Mouse (Mus musculus) retina, postnatal 1 day (tissue): ENCODE data around the gene 1700020A23Rik.

Experiments used
- DNase-seq: peaks from one replicate; pipeline ENCODE4 v3.0.0-alpha.2; 2012

1700020A23Rik gene

GRCm38 (mm10) chr2:130412775-130413174 lies 7.7 kb downstream of the 1700020A23Rik start:
- no peak for DNase-seq

GRCm38 (mm10) chr2:130414094-130414856 lies 9.2 kb downstream of the 1700020A23Rik start:
- peak; percentile 13 for DNase-seq

DNA sequence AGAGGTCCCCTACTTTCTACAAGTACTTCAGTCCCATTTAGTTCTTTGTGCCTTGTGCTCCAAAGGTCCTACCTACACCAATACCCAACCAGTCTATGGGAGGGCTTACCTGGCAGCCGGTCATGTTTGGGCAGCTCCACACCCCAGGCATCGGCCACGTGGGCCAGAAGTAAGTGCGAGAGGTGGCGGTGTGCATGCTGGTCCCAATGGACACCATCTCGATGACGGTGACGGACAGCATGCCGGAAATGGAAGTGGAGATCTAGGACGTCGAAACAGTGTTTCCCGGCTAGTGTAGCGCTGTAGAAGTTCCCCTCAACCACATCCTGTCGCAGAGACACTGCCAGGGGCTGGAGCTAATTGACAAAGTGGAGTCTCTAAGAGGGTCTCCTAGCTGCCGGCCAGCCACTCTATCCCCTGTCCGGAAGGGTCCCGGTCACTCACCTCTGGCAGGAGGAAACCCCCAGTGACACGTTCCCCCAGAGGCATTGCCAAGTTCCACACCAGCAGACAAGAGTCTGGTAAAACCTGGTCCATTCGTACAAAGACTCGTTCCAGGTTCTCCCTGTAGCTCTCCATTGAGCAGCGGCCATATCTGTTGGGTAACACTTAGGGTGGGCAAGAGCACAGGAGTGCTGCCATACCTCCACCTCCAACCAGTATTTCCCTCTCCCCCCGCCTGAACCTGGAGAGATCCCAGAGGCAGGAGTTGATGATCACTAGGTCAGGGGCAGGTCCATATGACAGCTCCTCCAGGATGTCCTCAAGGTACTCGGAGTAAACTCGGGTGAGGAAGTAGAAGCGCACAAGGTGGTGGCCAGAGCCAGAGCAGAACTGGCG lies 16.9 kb downstream of the 1700020A23Rik start:
- no peak for DNase-seq

DNA sequence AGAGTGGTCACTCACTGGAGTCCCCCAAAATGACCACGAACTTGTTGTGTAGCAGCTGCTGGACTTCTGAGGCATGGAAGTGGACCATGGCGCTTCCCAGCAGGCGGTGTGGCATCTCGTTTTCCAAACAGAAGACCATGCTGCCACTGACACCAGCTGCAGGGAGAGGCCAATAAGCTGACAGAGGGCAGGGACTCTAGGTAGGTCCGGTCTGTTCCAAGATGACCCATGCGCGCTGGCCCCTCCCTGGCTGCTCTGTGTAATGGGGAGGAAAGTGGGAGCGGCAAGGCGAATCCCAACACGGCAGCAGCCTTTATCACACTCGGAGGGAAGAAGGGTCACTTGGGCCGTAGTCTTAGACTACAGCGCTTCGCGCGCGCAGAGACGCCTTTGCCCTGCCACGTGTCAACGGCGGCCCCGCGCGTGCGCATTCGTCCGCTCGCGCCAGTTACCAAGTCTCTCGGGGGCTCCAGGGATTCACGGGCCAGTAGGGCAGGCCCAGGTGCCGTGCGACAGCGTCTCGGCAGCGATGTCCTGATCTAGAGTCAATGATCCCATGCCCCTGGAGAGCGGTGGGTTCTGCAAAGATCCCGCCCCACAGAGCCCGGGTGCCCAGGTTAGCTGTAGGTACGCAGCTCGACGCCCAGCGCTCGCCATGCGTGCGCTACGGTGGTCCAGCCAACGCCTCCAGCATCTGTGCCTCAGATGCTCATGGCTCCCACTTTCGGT lies 18.5 kb downstream of the 1700020A23Rik start:
- DNase-seq: peak; percentile 89

DNA sequence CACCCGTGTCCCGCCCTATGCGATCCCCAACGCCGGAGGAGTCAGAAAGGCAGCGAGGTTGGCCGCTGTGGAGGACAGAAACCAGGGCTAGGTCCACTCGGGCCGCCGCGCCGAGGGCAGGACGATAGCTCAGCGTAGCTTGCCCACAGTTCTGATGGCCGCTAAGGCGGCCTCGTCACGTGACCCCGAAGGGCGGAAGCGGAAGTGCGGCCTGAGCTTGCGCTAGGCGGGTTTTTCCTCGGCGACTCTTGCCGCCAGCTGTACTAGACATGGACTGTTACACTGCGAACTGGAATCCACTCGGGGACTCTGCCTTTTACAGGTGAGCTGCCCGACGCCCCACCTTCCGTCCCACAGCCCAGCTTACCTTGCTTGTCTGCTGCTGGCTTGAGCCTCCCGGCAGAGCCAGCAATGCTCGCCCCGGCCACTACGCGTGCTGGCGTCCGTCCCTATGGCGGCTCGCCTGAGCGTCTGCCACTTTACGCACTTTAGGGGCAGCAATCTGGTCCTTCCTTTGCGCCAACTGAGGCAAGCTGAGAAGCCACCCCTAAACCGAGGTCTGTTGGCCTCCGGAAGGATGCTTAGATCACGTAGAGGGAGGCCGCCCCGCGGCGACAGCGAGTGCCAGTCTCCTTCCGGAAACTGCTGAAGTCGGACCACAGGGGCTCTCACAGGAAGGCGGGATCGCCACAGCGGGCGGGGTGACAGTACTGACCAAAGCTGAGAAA lies 19.2 kb downstream of the 1700020A23Rik start, which contains the start of the genes Vps16 and Pced1a:
Gene Vps16, plus strand, starts transcription at position 214 of the 728 bp plus-strand sequence.
Gene Pced1a, minus strand, starts transcription at position 576 of the 728 bp plus-strand sequence.
- peak; percentile 95 for DNase-seq

- DNase-seq: peak; percentile 26
Observed at GRCm38 (mm10) chr2:130425112-130425511, 20.1 kb downstream of the 1700020A23Rik start.

GRCm38 (mm10) chr2:130429851-130430250 lies 24.8 kb downstream of the 1700020A23Rik start:
- no peak for DNase-seq

GRCm38 (mm10) chr2:130430484-130430883 lies 25.4 kb downstream of the 1700020A23Rik start:
- no peak for DNase-seq

GRCm38 (mm10) chr2:130432157-130432556 lies 27.1 kb downstream of the 1700020A23Rik start:
- no peak for DNase-seq

DNA sequence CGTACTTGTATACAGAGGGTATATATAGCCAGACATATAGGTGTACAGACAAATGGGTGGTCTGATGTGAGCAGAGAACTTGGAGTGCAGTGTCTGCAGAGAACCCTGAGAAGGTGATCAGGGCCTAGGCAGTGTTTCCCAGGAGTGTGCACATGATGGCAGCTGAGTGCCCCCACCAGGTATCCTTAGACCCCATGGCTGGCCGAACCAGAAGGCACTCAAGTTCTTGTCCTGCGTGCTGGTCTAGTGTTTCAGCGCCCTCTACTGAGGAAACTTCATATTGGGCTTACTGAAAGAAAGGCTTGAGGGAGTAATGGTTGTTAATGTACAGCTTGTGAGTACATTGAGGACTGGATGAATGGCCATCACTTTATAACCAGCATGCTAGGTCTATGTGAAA lies 28.1 kb downstream of the 1700020A23Rik start:
- DNase-seq: peak; percentile 81

GRCm38 (mm10) chr2:130436769-130437168 lies 31.7 kb downstream of the 1700020A23Rik start:
- no peak for DNase-seq

DNA sequence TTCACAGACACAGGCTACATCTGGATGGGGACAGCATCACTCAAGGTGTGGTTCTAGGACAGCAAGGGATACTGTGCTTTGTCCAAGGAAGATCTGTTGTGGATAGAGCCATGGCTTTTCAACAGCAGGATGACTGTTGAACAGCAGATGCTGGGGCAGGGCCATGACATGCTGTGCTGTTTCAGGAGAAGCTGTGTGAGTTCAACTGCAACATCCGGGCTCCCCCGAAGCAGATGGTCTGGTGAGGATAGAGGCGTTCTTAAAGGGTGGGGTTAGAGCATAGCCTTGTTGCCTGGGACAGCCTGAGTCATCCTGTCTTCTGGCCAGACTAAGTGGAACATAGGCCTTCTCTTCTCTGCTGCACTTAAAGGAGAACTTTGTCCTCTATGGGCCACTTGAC lies 33.8 kb downstream of the 1700020A23Rik start:
- no peak for DNase-seq

GRCm38 (mm10) chr2:130439840-130440480 lies 34.9 kb downstream of the 1700020A23Rik start:
- DNase-seq: no peak

DNA sequence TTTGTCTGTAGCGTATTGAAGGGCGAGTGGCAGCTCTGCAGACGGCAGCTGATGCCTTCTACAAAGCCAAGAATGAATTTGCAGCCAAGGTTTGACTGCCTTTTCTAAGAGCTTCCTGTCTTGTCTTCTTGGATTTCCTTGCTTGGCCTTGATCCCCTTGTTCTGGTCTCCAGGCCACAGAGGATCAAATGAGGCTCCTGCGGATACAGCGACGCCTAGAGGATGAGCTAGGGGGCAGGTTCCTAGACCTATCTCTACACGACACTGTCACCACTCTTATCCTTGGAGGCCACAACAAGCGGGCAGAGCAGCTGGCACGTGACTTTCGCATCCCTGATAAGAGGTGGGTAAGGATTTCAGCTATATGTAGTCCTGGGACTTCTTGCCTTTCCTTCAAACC lies 37.1 kb downstream of the 1700020A23Rik start:
- no peak for DNase-seq

DNA sequence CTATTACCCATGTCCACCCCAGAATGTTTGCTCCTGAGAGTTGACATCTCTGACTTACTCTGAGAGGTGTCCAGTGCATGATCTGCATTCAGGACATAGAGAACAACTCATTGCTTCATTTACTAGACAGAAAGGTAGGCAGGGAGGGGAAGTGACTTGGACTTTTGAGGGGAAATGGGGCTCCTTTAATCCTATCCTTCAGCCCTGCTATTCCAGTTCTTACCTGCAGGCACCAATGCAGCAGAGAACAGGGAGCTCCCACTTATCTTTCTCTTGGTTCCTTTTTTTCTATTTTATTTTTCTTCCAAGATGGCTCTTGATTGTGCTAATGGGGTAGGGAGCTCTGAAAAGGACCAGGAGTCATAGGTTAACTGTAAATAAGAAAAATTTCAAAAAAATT lies 43.4 kb downstream of the 1700020A23Rik start:
- DNase-seq: no peak

GRCm38 (mm10) chr2:130449021-130449793 lies 44.1 kb downstream of the 1700020A23Rik start:
- peak; percentile 35 for DNase-seq

- DNase-seq: peak; percentile 95
Observed at GRCm38 (mm10) chr2:130449794-130450433, 44.9 kb downstream of the 1700020A23Rik start, which contains the start of gene Ptpra. Gene Ptpra, plus strand, starts transcription at chr2:130450278.

DNA sequence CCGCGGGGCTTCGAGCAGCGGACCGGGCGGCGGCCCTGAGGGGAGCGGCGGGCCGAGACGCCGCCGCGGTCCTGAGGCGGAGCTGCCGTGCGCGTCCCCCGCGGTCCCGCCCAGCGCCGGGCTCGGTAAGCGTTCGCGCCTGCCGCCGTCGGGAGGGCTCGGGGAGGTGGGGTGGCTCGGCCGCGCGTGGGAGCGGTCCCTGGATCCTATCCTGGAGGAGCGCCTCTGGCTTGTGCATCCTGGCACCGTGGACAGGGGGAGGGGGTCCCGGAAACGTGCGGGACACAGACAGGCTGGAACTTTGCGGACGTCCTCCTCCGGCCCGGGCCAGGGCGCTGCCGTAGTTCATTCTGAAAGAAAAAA lies 45.4 kb downstream of the 1700020A23Rik start:
- DNase-seq: no peak

- no peak for DNase-seq
Observed at GRCm38 (mm10) chr2:130451086-130451726, 46.1 kb downstream of the 1700020A23Rik start.

DNA sequence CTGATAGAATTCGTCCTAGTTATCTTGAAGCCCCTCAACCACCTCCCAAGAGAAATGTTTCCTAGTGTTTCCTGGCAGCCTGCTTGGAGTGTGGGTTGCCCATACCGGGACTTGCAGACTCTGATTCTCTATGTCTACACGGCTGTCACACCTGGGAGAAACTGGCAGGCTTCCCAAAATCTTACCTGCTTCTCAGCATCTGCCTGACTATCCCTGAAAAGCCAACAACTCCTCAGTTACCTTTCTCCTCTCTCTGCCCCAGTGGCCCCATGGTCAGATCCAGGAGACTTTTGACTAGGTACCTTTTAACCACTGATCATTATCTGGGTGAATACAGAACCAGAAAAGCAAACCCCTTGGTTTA lies 46.6 kb downstream of the 1700020A23Rik start:
- DNase-seq: no peak
